Mouse (Mus musculus) stomach, postnatal 0 days (tissue): ENCODE results near the gene Mrpl27.

ENCODE experiments used
- CTCF ChIP-seq: IDR thresholded peaks from 2 replicates; pipeline ENCODE4 v1.5.1; 2016; ENCODE audit warnings: antibody characterized with exemption, low read depth, mild to moderate bottlenecking, moderate library complexity
- EP300 ChIP-seq: optimal IDR thresholded peaks from 2 replicates; pipeline ENCODE3; 2016; ENCODE audit warnings: antibody characterized with exemption

DNA sequence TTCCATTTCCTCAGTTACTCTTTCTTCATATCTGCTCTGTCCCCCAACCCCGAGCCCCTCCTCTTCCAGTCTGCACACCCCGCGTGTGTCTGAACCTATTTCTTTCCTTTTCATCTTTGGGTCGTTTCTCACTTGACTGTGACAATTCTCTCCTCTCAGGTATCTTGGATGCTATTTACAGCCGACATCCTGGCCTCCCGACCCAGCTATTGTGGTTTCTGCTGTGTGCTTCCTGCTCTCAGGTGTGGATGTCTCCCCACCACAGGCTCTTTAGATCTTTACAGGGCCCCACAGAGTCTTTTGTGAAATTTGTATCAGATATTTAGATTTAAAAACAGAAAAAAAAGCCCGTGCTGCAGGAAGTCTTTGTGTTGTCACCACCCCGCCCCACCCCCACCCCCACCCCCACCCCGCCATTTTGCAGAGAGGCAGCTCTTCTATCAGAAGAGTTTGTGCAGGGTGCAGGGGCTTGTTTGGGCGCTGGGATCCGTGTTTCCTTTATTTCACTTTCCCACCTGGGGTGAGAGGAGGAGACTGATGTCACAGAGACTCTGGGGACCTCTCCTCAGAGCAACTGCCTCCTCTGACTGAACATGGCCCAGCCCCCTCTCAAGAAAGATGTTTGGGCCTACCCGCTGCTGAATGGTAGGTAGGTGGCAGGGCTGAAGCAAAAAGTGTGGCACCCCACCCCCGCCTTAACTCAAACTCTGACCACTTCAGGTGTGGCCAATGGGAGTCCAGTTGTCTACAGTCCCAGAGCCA is 44.3 kb downstream of the Mrpl27 start:
- TF ChIP-seq EP300: no peak
- no peak for TF ChIP-seq CTCF
